Mouse (Mus musculus) lung, embryonic 15.5 days (tissue): ENCODE results near the gene Tpk1. TPM values are rescaled to one million over a fixed set of nuclear protein-coding genes. Genes with fewer than 3 reads are reported as not detected.

Source experiments
- ATAC-seq: fragments of 200-750 bp; cut with Nextera tagmentation; 2 replicates; pipeline ENCODE4 v1.8.0; 2017; ENCODE audit warnings: moderate number of reproducible peaks, borderline replicate concordance; ENCODE audit not compliant: low FRiP score, low TSS enrichment; ENCODE audit errors: extremely low read depth
- H3K27ac ChIP-seq: fragments of 300-500 bp; sonication (generic); 2 replicates; pipeline ENCODE4 v1.5.1; 2015; ENCODE audit warnings: moderate library complexity, mild to moderate bottlenecking, inconsistent platforms
- H3K27me3 ChIP-seq: fragments of 300-500 bp; sonication (generic); 2 replicates; pipeline ENCODE4 v1.6.1; 2015; ENCODE audit warnings: inconsistent platforms
- H3K36me3 ChIP-seq: fragments of 300-500 bp; sonication (generic); 2 replicates; pipeline ENCODE4 v1.6.1; 2015; ENCODE audit warnings: inconsistent platforms
- H3K4me1 ChIP-seq: fragments of 300-500 bp; sonication (generic); 2 replicates; pipeline ENCODE4 v1.6.1; 2015; ENCODE audit warnings: inconsistent platforms
- H3K4me2 ChIP-seq: fragments of 300-500 bp; sonication (generic); 2 replicates; pipeline ENCODE4 v1.6.1; 2015; ENCODE audit warnings: inconsistent platforms, mild to moderate bottlenecking, moderate library complexity
- H3K4me3 ChIP-seq: fragments of 300-500 bp; sonication (generic); 2 replicates; pipeline ENCODE4 v1.5.1; 2015; ENCODE audit warnings: mild to moderate bottlenecking, inconsistent platforms
- H3K9ac ChIP-seq: fragments of 300-500 bp; sonication (generic); 2 replicates; pipeline ENCODE4 v1.6.1; 2015; ENCODE audit warnings: inconsistent platforms
- H3K9me3 ChIP-seq: fragments of 300-500 bp; sonication (generic); 2 replicates; pipeline ENCODE4 v1.6.1; 2016; ENCODE audit warnings: inconsistent platforms
- WGBS: fragments of 180-500 bp; shearing (Covaris S2); methylation state at CpG from one replicate; pipeline ENCODE4 v1.1.7; 2015; 5-methylcytosine and 5-hydroxymethylcytosine counted together
- polyA plus RNA-seq: library from polyadenylated mRNA; unstranded; fragments of >200 nt; fragmentation: Nextera tagmentation; extraction: Ambion mirVana; gene quantifications from 2 replicates; pipeline ENCODE4 v1.2.1, GENCODE M21; 2015

The Tpk1 gene
- polyA plus RNA-seq, 1 experiment from 2014 or later = 11.5 TPM

- no peaks in the 10 kb centered on the region for H3K36me3 ChIP-seq
- WGBS = 78% methylated on average over 7 of the region's 7 CpGs
- H3K9ac ChIP-seq = peak overlapping the region; percentile 32; the same call in 1 of the 2 replicates
- peak overlapping the region; percentile 51 for H3K4me2 ChIP-seq
- ATAC-seq = no peak
- peak overlapping the region; percentile 94; the same call in 1 of the 2 replicates for H3K27ac ChIP-seq
- H3K9me3 ChIP-seq = no peaks in the 10 kb centered on the region
- peak overlapping the region; percentile 60 for H3K4me3 ChIP-seq
- no peaks in the 10 kb centered on the region for H3K27me3 ChIP-seq
- 0 out of 2 replicates have a peak, but pooled peaks cover 6% of the 10 kb centered on the region for H3K4me1 ChIP-seq
Observed at GRCm38 (mm10) chr6:43666611-43667400, 728 bp upstream of the Tpk1 start.

DNA sequence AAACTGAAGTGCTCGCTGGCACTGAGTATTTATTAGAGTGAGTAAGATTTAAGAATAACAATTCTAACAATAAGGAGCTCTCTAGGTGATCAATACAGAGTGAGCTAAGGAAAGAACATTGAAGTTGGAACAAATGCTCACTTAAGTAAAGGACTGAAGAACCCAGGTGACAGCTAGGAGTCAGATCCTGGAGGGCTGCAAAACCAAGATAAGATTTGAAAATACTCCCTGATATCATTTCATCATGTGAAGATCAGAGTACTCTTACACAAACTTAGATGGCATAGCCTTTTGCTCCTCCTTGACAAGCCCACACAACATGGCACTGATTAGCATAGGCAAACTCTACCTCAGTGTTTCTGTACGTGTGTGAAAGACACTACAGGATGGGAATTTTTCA lies 4.3 kb downstream of the Tpk1 start:
- no peak overlapping the region for H3K4me3 ChIP-seq
- H3K36me3 ChIP-seq = no peaks in the 10 kb centered on the region
- no peaks in the 10 kb centered on the region for H3K27me3 ChIP-seq
- ATAC-seq = no peak
- no peak overlapping the region for H3K9ac ChIP-seq
- 0 out of 2 replicates have a peak, but pooled peaks cover 6% of the 10 kb centered on the region for H3K4me1 ChIP-seq
- WGBS = 84% methylated on average over 2 of the region's 2 CpGs
- no peak overlapping the region for H3K4me2 ChIP-seq
- no peak overlapping the region for H3K27ac ChIP-seq
- H3K9me3 ChIP-seq = no peaks in the 10 kb centered on the region

DNA sequence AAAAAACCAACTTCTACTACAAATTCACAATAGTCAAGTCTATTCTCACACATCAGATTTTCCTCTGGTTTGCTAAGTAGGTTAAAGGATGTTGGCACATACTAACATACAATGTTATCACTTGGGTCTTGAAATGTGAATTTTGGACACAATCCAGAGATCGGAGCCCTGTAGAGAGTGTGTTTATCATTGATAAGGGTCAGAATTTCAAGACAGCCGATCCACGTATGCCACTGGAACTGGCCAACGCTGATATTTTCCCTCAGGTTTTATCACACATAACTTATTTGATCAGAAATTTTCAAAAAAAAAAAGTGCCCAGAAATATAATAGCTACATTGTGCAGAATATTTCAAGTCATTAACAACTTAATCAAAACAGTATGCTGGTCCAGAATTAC lies 7.8 kb downstream of the Tpk1 start:
- H3K4me2 ChIP-seq = no peak overlapping the region
- H3K4me1 ChIP-seq = no peaks in the 10 kb centered on the region
- no peak for ATAC-seq
- 37% methylated on average over 4 of the region's 4 CpGs for WGBS
- H3K36me3 ChIP-seq = no peaks in the 10 kb centered on the region
- H3K4me3 ChIP-seq = no peak overlapping the region
- H3K27me3 ChIP-seq = no peaks in the 10 kb centered on the region
- no peak overlapping the region for H3K9ac ChIP-seq
- no peak overlapping the region for H3K27ac ChIP-seq
- no peaks in the 10 kb centered on the region for H3K9me3 ChIP-seq

DNA sequence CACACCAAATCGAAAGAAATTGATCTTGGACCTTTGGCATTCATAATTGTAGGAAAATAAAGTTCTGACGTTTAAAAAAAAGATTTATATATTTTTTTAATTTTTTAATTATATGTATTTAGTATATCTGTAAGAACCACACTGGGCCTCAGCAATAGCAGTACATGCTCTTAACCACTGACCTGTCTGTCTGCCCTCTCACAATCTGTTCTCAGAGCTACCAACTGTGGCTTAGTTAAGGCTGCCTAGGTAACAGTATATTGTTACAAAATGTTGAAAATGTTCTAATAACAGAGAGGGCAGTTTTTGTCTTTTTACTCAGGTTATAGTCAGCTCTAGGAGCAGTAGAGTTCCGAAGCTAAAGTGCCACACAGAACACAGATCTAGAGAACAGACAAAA lies 8.2 kb downstream of the Tpk1 start:
- H3K9ac ChIP-seq = no peak overlapping the region
- 85% methylated on average over 3 of the region's 3 CpGs for WGBS
- no peaks in the 10 kb centered on the region for H3K9me3 ChIP-seq
- no peaks in the 10 kb centered on the region for H3K4me1 ChIP-seq
- no peak overlapping the region for H3K27ac ChIP-seq
- no peak overlapping the region for H3K4me3 ChIP-seq
- H3K27me3 ChIP-seq = no peaks in the 10 kb centered on the region
- no peak for ATAC-seq
- H3K36me3 ChIP-seq = no peaks in the 10 kb centered on the region
- H3K4me2 ChIP-seq = no peak overlapping the region

- 56% methylated on average over 8 of the region's 8 CpGs for WGBS
- Histone ChIP-seq H3K27ac (no peak overlapping the region), H3K4me3 (no peak overlapping the region), H3K9ac (no peak overlapping the region), H3K27me3 (no peaks in the 10 kb centered on the region), H3K9me3 (no peaks in the 10 kb centered on the region), H3K4me2 (no peak overlapping the region), H3K4me1 (no peaks in the 10 kb centered on the region), H3K36me3 (no peaks in the 10 kb centered on the region)
- no peak for ATAC-seq
Observed at GRCm38 (mm10) chr6:43654876-43655456, 11.1 kb downstream of the Tpk1 start.

GRCm38 (mm10) chr6:43649516-43649915 lies 16.6 kb downstream of the Tpk1 start:
- H3K27ac ChIP-seq = no peak overlapping the region
- H3K4me2 ChIP-seq = no peak overlapping the region
- no peaks in the 10 kb centered on the region for H3K27me3 ChIP-seq
- no peak overlapping the region for H3K9ac ChIP-seq
- H3K9me3 ChIP-seq = no peaks in the 10 kb centered on the region
- WGBS = 92% methylated on average over 2 of the region's 2 CpGs
- H3K4me3 ChIP-seq = no peak overlapping the region
- H3K4me1 ChIP-seq = no peaks in the 10 kb centered on the region
- no peak for ATAC-seq
- H3K36me3 ChIP-seq = no peaks in the 10 kb centered on the region

GRCm38 (mm10) chr6:43645674-43646073 lies 20.4 kb downstream of the Tpk1 start:
- Histone ChIP-seq H3K27ac (no peak overlapping the region), H3K9ac (no peak overlapping the region), H3K36me3 (no peaks in the 10 kb centered on the region), H3K9me3 (no peaks in the 10 kb centered on the region), H3K4me2 (no peak overlapping the region), H3K4me3 (no peak overlapping the region), H3K27me3 (no peaks in the 10 kb centered on the region), H3K4me1 (no peaks in the 10 kb centered on the region)
- ATAC-seq = no peak
- 85% methylated on average over 2 of the region's 2 CpGs for WGBS

- H3K36me3 ChIP-seq = no peaks in the 10 kb centered on the region
- no peak overlapping the region for H3K4me2 ChIP-seq
- H3K27me3 ChIP-seq = no peaks in the 10 kb centered on the region
- no peaks in the 10 kb centered on the region for H3K4me1 ChIP-seq
- no peaks in the 10 kb centered on the region for H3K9me3 ChIP-seq
- no peak overlapping the region for H3K27ac ChIP-seq
- WGBS = 79% methylated on average over 1 of the region's 1 CpGs
- no peak overlapping the region for H3K9ac ChIP-seq
- ATAC-seq = no peak
- no peak overlapping the region for H3K4me3 ChIP-seq
Observed at GRCm38 (mm10) chr6:43645105-43645504, 21.0 kb downstream of the Tpk1 start.

DNA sequence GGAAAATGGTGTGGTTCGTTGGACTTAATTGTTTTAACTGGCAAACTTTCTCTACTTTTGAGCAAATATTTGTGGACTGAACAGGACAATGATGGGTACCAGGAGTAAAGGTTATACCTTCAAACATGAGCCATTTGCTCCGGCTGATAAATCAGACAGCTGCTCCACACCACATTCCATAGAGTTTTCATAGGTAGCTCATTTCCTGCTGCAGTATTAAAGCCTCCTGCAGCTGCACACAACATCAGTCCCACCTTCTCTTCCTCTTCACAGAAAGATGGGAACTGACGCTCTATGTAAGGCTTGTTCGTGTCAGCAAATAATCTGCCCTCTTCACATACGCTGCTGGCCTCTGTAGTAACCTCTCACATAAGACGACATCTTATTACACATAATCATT lies 22.4 kb downstream of the Tpk1 start:
- no peak overlapping the region for H3K4me3 ChIP-seq
- H3K36me3 ChIP-seq = no peaks in the 10 kb centered on the region
- H3K9ac ChIP-seq = no peak overlapping the region
- no peaks in the 10 kb centered on the region for H3K9me3 ChIP-seq
- H3K27ac ChIP-seq = no peak overlapping the region
- H3K4me2 ChIP-seq = no peak overlapping the region
- ATAC-seq = no peak
- H3K4me1 ChIP-seq = no peaks in the 10 kb centered on the region
- H3K27me3 ChIP-seq = no peaks in the 10 kb centered on the region
- 62% methylated on average over 6 of the region's 6 CpGs for WGBS

GRCm38 (mm10) chr6:43642375-43642774 lies 23.7 kb downstream of the Tpk1 start:
- no peak overlapping the region for H3K27ac ChIP-seq
- no peak for ATAC-seq
- no peaks in the 10 kb centered on the region for H3K9me3 ChIP-seq
- H3K4me3 ChIP-seq = no peak overlapping the region
- H3K4me1 ChIP-seq = no peaks in the 10 kb centered on the region
- 55% methylated on average over 5 of the region's 5 CpGs for WGBS
- no peaks in the 10 kb centered on the region for H3K36me3 ChIP-seq
- H3K27me3 ChIP-seq = no peaks in the 10 kb centered on the region
- no peak overlapping the region for H3K4me2 ChIP-seq
- no peak overlapping the region for H3K9ac ChIP-seq

- ATAC-seq = no peak
- H3K36me3 ChIP-seq = no peaks in the 10 kb centered on the region
Observed at GRCm38 (mm10) chr6:43640621-43641020, 25.5 kb downstream of the Tpk1 start.

DNA sequence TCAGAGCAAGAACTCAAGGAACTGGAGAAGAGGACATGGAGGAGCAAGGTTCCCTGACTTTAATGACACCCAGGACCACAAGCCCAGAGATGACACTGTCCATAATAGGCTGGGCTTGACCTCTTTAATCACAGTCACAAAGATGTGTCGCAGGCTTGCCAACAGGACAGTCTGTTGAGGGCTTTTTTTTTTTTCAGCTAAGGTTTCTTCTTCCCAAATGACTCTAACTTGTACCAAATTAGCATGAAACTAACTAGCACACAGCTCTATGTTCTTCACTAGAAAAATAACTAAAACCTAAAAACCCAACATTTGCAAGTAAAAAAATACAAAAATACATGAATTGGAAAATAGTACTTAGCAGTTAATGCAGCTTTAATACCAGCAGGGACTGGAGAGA lies 27.2 kb downstream of the Tpk1 start:
- no peak overlapping the region for H3K27ac ChIP-seq
- H3K4me3 ChIP-seq = no peak overlapping the region
- no peaks in the 10 kb centered on the region for H3K4me1 ChIP-seq
- no peak overlapping the region for H3K4me2 ChIP-seq
- no peaks in the 10 kb centered on the region for H3K9me3 ChIP-seq
- no peak for ATAC-seq
- no peaks in the 10 kb centered on the region for H3K36me3 ChIP-seq
- H3K27me3 ChIP-seq = no peaks in the 10 kb centered on the region
- H3K9ac ChIP-seq = no peak overlapping the region
- WGBS = 92% methylated on average over 1 of the region's 1 CpGs

More at GRCm38 (mm10) chr6:43640621-43641020, 25.5 kb downstream of the Tpk1 start:
- no peaks in the 10 kb centered on the region for H3K9me3 ChIP-seq
- no peaks in the 10 kb centered on the region for H3K4me1 ChIP-seq
- no peaks in the 10 kb centered on the region for H3K27me3 ChIP-seq
- H3K9ac ChIP-seq = no peak overlapping the region
- H3K27ac ChIP-seq = no peak overlapping the region
- H3K4me2 ChIP-seq = no peak overlapping the region
- no peak overlapping the region for H3K4me3 ChIP-seq
